16 mouse cellular contexts compared by ENCODE assay signal in the genomic region with DNA sequence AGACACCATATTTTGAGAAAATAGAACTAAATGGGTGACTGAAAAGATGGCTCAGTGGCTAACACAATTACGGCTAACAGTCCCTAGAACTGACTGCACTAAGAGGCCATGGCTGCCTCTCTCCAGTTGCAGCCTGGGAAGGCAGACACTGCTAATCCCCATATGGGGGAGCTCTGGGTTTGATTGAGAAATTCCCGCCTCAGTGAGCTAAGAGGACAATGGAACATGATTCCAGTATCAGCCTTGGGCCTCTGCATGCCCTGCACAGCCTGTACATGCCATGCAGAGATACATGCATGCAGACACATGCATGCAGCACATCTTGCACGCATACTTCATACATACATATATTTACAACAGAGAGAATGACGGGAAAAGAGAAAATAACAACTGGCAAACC. TPM values are rescaled to one million over a fixed set of nuclear protein-coding genes. Genes with fewer than 3 reads are reported as not detected.
DNase-seq lines count a peak whose midpoint lies in the region; ATAC-seq and TF ChIP-seq lines count a peak whose summit lies in the region.
"Had no signal": no experiment of that assay in that cellular context is flagged by ENCODE, and none has a peak within 500 bp of the region (broad histone marks: within the 10 kb centered on the region; RNA-seq: fewer than 3 reads in every experiment).

No protein-coding gene starts in this region.

- no peaks in the 10 kb centered on the region for H3K36me3 ChIP-seq in intestine, postnatal 0 days (ENCODE audit: control insufficient read depth, insufficient read depth)
- H3K36me3 ChIP-seq in intestine, embryonic 15.5 days, result no peaks in the 10 kb centered on the region
- H3K36me3 ChIP-seq in midbrain, embryonic 14.5 days (ENCODE audit: control insufficient read depth, insufficient read depth, low read length), result no peaks in the 10 kb centered on the region
- no peaks in the 10 kb centered on the region for H3K36me3 ChIP-seq in midbrain, embryonic 15.5 days (replicated peaks)
- H3K36me3 ChIP-seq in stomach, postnatal 0 days (ENCODE audit: control insufficient read depth, insufficient read depth, low read length), result no peaks in the 10 kb centered on the region
- H3K36me3 ChIP-seq: embryonic facial prominence, embryonic 12.5 days; limb, embryonic 12.5 days had no signal

- no peak for TF ChIP-seq EP300 in stomach, postnatal 0 days (optimal IDR thresholded peaks at IDR 0.05)

- no peaks in the 10 kb centered on the region for H3K9me3 ChIP-seq in intestine, postnatal 0 days (ENCODE audit: control insufficient read depth)
- no peaks in the 10 kb centered on the region for H3K9me3 ChIP-seq in intestine, embryonic 15.5 days
- no peaks in the 10 kb centered on the region for H3K9me3 ChIP-seq in midbrain, embryonic 14.5 days (ENCODE audit: control insufficient read depth, low read length)
- H3K9me3 ChIP-seq in midbrain, embryonic 15.5 days, result no peaks in the 10 kb centered on the region; the same call in 1 of the 2 replicates
- no peaks in the 10 kb centered on the region for H3K9me3 ChIP-seq in stomach, postnatal 0 days (ENCODE audit: control insufficient read depth, low read length)
- H3K9me3 ChIP-seq: embryonic facial prominence, embryonic 12.5 days; forebrain, embryonic 13.5 days; neural tube, embryonic 12.5 days had no signal

- no peak overlapping the region for H3K9ac ChIP-seq in intestine, postnatal 0 days (ENCODE audit: low read depth, low read length)
- H3K9ac ChIP-seq in intestine, embryonic 15.5 days, result no peak overlapping the region
- H3K9ac ChIP-seq in midbrain, embryonic 14.5 days (replicated peaks; ENCODE audit: low read length), result no peak overlapping the region
- H3K9ac ChIP-seq in midbrain, embryonic 15.5 days, result no peak overlapping the region
- no peak overlapping the region for H3K9ac ChIP-seq in stomach, postnatal 0 days (ENCODE audit: low read length)
- H3K9ac ChIP-seq: embryonic facial prominence, embryonic 12.5 days; forebrain, embryonic 13.5 days; limb, embryonic 12.5 days; neural tube, embryonic 12.5 days had no signal

- no peak overlapping the region for H3K27ac ChIP-seq in intestine, postnatal 0 days (ENCODE audit: low read depth, low read length)
- no peak overlapping the region for H3K27ac ChIP-seq in intestine, embryonic 15.5 days
- H3K27ac ChIP-seq in midbrain, embryonic 14.5 days (replicated peaks; ENCODE audit: low read depth, low read length), result no peak overlapping the region
- no peak overlapping the region for H3K27ac ChIP-seq in midbrain, embryonic 15.5 days
- no peak overlapping the region for H3K27ac ChIP-seq in stomach, postnatal 0 days (replicated peaks)
- H3K27ac ChIP-seq: embryonic facial prominence, embryonic 12.5 days; forebrain, embryonic 13.5 days; limb, embryonic 12.5 days; neural tube, embryonic 12.5 days had no signal

- H3K4me2 ChIP-seq in intestine, postnatal 0 days (replicated peaks; ENCODE audit: low read depth), result no peak overlapping the region
- no peak overlapping the region for H3K4me2 ChIP-seq in intestine, embryonic 15.5 days (replicated peaks)
- H3K4me2 ChIP-seq in midbrain, embryonic 14.5 days (ENCODE audit: low read length), result no peak overlapping the region
- H3K4me2 ChIP-seq in midbrain, embryonic 15.5 days, result no peak overlapping the region
- H3K4me2 ChIP-seq in stomach, postnatal 0 days (replicated peaks; ENCODE audit: low read depth), result no peak overlapping the region
- H3K4me2 ChIP-seq: embryonic facial prominence, embryonic 12.5 days; forebrain, embryonic 13.5 days; limb, embryonic 12.5 days; neural tube, embryonic 12.5 days had no signal

- WGBS in intestine, postnatal 0 days, result 78% methylated on average over 4 of the region's 4 CpGs
- 76% methylated on average over 4 of the region's 4 CpGs for WGBS in intestine, embryonic 15.5 days
- 54% methylated on average over 4 of the region's 4 CpGs for WGBS in midbrain, embryonic 14.5 days
- WGBS in midbrain, embryonic 15.5 days, result 57% methylated on average over 4 of the region's 4 CpGs
- WGBS in stomach, postnatal 0 days, result 70% methylated on average over 4 of the region's 4 CpGs

- H3K27me3 ChIP-seq in intestine, postnatal 0 days (replicated peaks; ENCODE audit: control insufficient read depth, insufficient read depth, low read length), result no peaks in the 10 kb centered on the region
- no peaks in the 10 kb centered on the region for H3K27me3 ChIP-seq in intestine, embryonic 15.5 days (replicated peaks)
- no peaks in the 10 kb centered on the region for H3K27me3 ChIP-seq in midbrain, embryonic 14.5 days (ENCODE audit: control insufficient read depth, insufficient read depth, low read length)
- no peaks in the 10 kb centered on the region for H3K27me3 ChIP-seq in midbrain, embryonic 15.5 days (replicated peaks)
- no peaks in the 10 kb centered on the region for H3K27me3 ChIP-seq in stomach, postnatal 0 days (ENCODE audit: control insufficient read depth, insufficient read depth, low read length)
- H3K27me3 ChIP-seq: embryonic facial prominence, embryonic 12.5 days; forebrain, embryonic 13.5 days; limb, embryonic 12.5 days; neural tube, embryonic 12.5 days had no signal

- H3K4me3 ChIP-seq in intestine, postnatal 0 days (ENCODE audit: low read depth, low read length), result no peak overlapping the region
- H3K4me3 ChIP-seq in intestine, embryonic 15.5 days (replicated peaks), result no peak overlapping the region
- H3K4me3 ChIP-seq in midbrain, embryonic 14.5 days (replicated peaks; ENCODE audit: low read depth, low read length), result no peak overlapping the region
- no peak overlapping the region for H3K4me3 ChIP-seq in midbrain, embryonic 15.5 days
- no peak overlapping the region for H3K4me3 ChIP-seq in stomach, postnatal 0 days (ENCODE audit: low read depth, low read length)
- H3K4me3 ChIP-seq: embryonic facial prominence, embryonic 12.5 days; forebrain, embryonic 13.5 days; limb, embryonic 12.5 days; neural tube, embryonic 12.5 days had no signal

- DNase-seq in cerebellum, postnatal 10 days, result peak; percentile 53 to 58
- no peak for DNase-seq in cerebellum, adult 18-20 months
- peak; percentile 69 for DNase-seq in midbrain, embryonic 14.5 days
- no peak for DNase-seq in stomach, postnatal 0 days (ENCODE audit: low spot score)
- DNase-seq in thymus, adult 18-20 months, result no peak
- DNase-seq: adrenal gland, postnatal 25 days; gastrocnemius, postnatal 10 days; kidney, postnatal 25 days had no signal

- no peaks in the 10 kb centered on the region for H3K4me1 ChIP-seq in intestine, postnatal 0 days (replicated peaks; ENCODE audit: control insufficient read depth, insufficient read depth, low read length)
- H3K4me1 ChIP-seq in intestine, embryonic 15.5 days (replicated peaks), result no peaks in the 10 kb centered on the region
- no peaks in the 10 kb centered on the region for H3K4me1 ChIP-seq in midbrain, embryonic 14.5 days (ENCODE audit: control insufficient read depth, insufficient read depth, low read length)
- no peaks in the 10 kb centered on the region for H3K4me1 ChIP-seq in midbrain, embryonic 15.5 days
- H3K4me1 ChIP-seq in stomach, postnatal 0 days (replicated peaks; ENCODE audit: control insufficient read depth, insufficient read depth), result no peaks in the 10 kb centered on the region
- H3K4me1 ChIP-seq: embryonic facial prominence, embryonic 12.5 days; forebrain, embryonic 13.5 days; limb, embryonic 12.5 days; neural tube, embryonic 12.5 days had no signal

- ATAC-seq in intestine, postnatal 0 days, result no peak
- ATAC-seq in intestine, embryonic 15.5 days, result no peak
- ATAC-seq in midbrain, embryonic 14.5 days (ENCODE audit: low FRiP score, low TSS enrichment), result no peak; the same call in 1 of the 2 replicates
- no peak for ATAC-seq in midbrain, embryonic 15.5 days (replicated peaks)
- no peak for ATAC-seq in stomach, postnatal 0 days (ENCODE audit: low FRiP score, low TSS enrichment)
- ATAC-seq: forebrain, embryonic 13.5 days; intestine, embryonic 16.5 days had no signal

- TF ChIP-seq CTCF in intestine, postnatal 0 days (IDR thresholded peaks at IDR 0.05; ENCODE audit: low read depth), result peak; percentile 52
- TF ChIP-seq CTCF in stomach, postnatal 0 days (IDR thresholded peaks at IDR 0.05; ENCODE audit: low read depth), result peak; percentile 51

RNA-seq across cellular contexts. Expression of a gene that starts 39.4 kb away (rescaled TPM):
- polyA plus RNA-seq in intestine, postnatal 0 days (2015; fragmentation: Nextera tagmentation; extraction: Ambion mirVana), result 0.63 and 0.68 TPM in 2 replicates
- polyA plus RNA-seq in intestine, embryonic 15.5 days (2015; fragmentation: Nextera tagmentation; extraction: Ambion mirVana), result 1.9 and 2.4 TPM in 2 replicates
- 20.9 and 26.1 TPM in 2 replicates for polyA plus RNA-seq in midbrain, embryonic 14.5 days (2014; fragmentation: Nextera tagmentation; extraction: Ambion mirVana)
- polyA plus RNA-seq in midbrain, embryonic 15.5 days (2015; fragmentation: Nextera tagmentation; extraction: Ambion mirVana), result 15.6 and 19.6 TPM in 2 replicates
- 1.7 and 1.8 TPM in 2 replicates for polyA plus RNA-seq in stomach, postnatal 0 days (2015; fragmentation: Nextera tagmentation; extraction: Ambion mirVana)

Comparison
In these comparisons a context has a peak if more than half of its experiments do, and no peak if none do; other contexts are left out.
1. DNase-seq: peak in cerebellum, postnatal 10 days (2 of 2) and midbrain, embryonic 14.5 days (single experiment); none in cerebellum, adult 18-20 months (0 of 2), stomach, postnatal 0 days (single experiment) and thymus, adult 18-20 months (0 of 2).